Mouse (Mus musculus) MEL-GATA-1-ER (cell line): Measurements from ENCODE around the gene Cryzl2.
A peak's percentile ranks its signal among the peaks of the same experiment; 100 is the strongest.

Source experiments
- DNase-seq: peaks from one replicate; pipeline ENCODE4 v3.0.0-alpha.2; 2012; ENCODE audit warnings: low read depth; ENCODE audit errors: extremely low read depth

Gene Cryzl2

GRCm38 (mm10) chr1:157458421-157459208 is at the start of gene Cryzl2:
Cryzl2 (plus strand) TSS chr1:157458577.
- DNase-seq, result no peak

DNA sequence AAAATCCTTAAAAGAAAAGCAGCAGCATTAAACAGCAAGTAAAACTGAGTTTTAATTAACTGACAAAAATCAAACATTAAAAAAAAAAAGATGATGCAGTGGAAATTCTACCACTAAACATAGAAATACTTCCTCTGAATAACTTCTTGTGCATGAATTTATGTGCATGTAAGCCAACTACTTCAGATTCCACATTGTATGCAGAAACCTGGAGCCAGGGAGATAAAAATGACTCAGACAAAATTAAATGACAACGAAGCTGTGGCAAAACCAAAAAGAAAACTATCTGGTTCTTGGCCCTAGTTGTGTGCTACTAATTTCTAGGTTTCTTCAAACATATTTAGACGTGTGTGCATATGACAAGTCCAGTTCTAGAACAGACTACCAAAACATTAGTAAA is 48.7 kb upstream of the Cryzl2 start:
- no peak for DNase-seq

GRCm38 (mm10) chr1:157410937-157411336 is 47.4 kb upstream of the Cryzl2 start:
- DNase-seq, result no peak

DNA sequence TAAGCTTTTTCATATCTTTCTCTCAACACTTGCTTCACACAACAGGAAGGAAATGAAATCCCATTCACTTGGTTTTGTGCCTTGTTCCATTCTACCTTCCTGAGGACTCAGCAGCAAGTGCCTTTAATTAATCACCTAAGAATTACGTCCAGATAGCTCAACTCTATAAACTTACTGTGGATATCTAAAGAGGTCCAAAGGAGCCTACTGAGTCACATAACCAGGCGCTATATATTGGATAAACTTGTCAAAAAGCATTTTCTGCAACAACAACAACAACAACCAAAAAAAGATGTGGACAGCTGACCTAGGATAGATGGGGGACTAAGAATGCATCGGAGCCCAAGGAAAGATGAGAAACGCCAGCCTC is 47.1 kb upstream of the Cryzl2 start:
- DNase-seq, result no peak

DNA sequence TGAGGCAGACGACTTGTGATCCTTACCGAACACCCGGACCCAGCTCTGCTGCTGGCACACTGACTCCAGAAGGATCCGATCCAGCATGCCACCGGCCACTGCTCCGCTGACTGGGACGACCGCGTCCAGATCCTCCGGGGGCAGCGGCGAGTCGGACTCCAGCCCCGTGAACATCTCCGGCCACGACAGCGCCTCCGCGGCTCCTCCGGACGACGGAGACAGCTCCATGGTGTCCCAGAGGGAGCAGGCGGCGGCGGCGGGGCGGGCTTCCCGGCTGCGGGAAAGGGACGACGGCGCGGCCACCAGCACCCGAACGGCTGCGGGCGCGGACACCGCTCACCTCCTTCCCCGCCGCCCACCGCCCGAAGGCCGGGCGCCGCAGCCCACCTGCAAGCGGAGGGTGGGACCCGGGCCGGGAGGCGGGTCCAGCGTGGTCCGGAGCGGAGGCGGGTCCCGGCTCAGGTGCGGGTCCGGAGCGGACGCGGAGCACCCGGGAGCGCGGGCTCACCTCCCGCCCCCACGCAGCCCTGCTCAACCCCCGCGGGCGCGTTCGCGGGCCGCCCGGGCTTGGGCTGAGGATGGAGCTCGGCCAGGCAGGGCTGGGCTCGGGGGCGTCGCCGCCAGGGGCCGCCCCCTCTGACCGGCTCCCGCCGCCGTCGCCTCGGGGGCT is 46.5 kb upstream of the Cryzl2 start:
- no peak for DNase-seq

GRCm38 (mm10) chr1:157412454-157413369 is 45.7 kb upstream of the Cryzl2 start, which contains the start of gene Rasal2:
Rasal2 (minus strand) TSS chr1:157412595.
- peak; percentile 96 for DNase-seq

DNA sequence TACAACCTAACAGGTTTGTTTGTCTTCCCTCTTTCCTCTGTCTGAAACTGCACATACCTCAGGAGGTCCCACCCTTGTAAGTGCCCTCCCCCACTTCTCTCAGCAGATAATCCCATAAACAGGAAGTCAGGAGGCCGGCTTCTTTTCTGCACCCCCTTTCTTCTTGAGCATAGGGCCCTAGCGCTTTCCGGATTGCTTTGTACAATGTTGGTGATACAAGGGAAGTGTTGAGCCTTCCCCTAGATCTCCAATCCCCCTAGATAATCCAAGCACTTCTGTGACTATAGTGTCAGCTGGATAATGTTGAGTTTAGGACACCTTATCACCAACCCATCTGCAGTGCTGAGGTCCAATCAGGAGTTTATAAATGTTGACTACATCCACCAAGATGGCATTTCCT is 42.6 kb upstream of the Cryzl2 start:
- no peak for DNase-seq

DNA sequence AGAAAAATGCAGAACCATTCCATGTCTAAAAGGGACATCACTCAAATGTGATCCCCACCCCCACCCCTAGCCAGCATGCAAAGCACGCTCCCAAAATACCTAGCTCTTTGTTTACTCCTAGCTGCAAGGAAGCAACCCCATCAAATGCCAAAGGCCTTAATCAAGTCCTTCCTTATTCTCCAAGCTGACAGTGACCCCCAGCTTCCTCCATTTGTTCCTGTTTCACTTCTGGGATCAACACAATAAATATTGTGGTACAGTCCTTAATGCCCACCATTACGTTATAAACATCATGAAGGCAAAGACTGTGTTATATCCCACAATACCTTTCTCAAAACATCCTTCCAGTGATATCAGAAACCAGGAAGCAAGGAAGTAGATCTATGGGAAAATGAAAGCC is 41.7 kb upstream of the Cryzl2 start:
- no peak for DNase-seq

- DNase-seq, result no peak
These were observed 41.0 kb upstream of the Cryzl2 start for GRCm38 (mm10) chr1:157417414-157417813.

GRCm38 (mm10) chr1:157417861-157418260 is 40.5 kb upstream of the Cryzl2 start:
- no peak for DNase-seq

DNA sequence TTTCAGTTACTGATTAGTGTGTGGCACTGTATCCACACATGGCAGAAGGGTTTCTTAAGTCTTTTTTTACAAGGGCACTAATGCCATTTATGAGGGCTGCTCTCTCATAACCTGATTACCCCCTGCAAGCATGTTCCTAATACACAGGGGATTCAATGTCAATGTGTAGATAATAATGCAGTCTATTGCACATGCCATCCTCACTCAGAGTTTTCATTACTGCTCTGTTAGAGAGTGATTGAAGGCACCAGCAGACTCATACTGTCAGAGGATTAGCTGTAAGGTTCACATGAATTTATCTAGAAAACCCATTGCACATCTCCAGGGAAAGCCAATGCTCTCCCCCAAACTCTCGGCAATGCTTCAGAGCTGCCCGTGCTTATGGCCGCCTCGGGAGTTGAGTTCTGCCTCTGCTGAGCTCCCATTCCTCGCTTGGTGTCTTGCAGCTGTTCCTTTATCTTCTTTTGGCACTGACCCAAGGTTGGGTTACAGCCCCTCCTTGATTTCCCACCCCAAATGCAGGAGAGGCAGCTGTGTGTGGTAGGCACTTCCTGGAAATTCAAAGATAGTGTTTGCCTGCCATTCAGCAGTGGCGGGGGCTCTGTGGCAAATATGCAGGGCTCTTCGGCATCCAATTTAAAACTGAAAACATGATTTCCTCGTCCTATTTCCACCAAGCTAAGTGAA is 32.5 kb upstream of the Cryzl2 start:
- DNase-seq, result peak; percentile 83

DNA sequence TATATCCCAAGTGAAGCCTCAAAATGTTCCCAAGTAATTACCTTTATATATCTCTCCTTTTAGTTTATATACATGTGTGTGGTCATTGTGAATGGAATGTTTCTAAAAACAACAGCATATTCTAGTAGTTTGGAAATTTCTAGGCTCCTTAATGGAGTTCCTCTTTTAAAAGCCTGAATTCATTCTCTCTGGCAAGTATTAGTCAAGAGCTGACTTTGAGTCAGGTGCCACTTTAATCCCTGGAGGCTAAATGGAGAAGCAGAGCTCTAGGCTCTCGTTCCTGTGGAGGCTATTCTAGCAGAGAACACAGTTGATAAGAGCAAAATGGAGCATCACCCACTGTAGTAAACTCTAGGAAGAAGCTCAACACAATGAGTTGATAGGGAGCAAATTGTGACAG is 31.4 kb upstream of the Cryzl2 start:
- DNase-seq, result peak; percentile 29

GRCm38 (mm10) chr1:157427604-157428003 is 30.8 kb upstream of the Cryzl2 start:
- no peak for DNase-seq

GRCm38 (mm10) chr1:157428366-157428765 is 30.0 kb upstream of the Cryzl2 start:
- no peak for DNase-seq

GRCm38 (mm10) chr1:157433316-157433715 is 25.1 kb upstream of the Cryzl2 start:
- DNase-seq, result no peak

DNA sequence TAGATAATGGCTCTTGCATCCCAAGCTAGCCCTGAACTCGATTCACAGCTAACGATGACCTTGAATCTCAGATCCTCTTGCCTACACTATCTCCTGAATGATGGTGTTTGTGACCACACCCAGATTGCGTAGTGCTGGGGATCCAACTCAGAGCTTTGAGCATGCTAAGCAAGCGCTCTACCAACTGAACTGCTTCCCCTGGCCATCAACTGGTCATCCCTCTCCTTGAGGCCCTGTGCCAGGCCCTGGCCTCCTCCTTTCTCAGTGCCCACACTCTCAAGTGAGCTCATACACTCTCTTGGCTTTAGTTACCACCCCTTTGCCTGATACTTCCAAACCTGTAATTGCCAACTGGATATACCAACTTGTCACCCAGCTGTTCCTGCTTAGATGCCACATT is 24.0 kb upstream of the Cryzl2 start:
- DNase-seq, result no peak

GRCm38 (mm10) chr1:157435926-157436325 is 22.5 kb upstream of the Cryzl2 start:
- DNase-seq, result no peak

- no peak for DNase-seq
These were observed 20.1 kb upstream of the Cryzl2 start for GRCm38 (mm10) chr1:157438290-157438689.

DNA sequence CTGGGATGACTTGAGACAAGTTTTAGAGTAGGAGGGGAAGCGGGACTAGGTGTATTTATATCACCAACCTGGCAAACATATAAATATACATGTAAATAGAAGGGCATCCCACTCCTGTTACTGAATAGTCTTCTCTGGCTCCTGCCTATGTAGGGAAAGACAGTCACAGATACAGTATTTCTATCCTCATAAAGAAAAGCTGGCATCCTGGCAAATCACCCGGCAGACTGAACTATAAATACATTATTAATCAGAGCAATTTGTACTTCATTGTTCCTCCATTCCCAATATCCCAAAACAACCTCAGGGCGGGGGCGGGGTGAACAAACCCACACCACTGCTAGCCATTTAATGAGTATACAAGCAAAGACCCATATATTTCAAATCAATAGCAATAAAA is 19.3 kb upstream of the Cryzl2 start:
- DNase-seq, result no peak

GRCm38 (mm10) chr1:157439973-157440641 is 18.3 kb upstream of the Cryzl2 start:
- no peak for DNase-seq
